Mouse (Mus musculus) frontal cortex, postnatal 14 days (tissue): ENCODE results near the gene Wnt4.

ENCODE experiments used
- DNase-seq, 2 experiments: peaks; one replicate each; pipeline ENCODE4 v3.0.0; 2022; ENCODE audit warnings: low spot score in 2 of 2

Gene Wnt4

DNA sequence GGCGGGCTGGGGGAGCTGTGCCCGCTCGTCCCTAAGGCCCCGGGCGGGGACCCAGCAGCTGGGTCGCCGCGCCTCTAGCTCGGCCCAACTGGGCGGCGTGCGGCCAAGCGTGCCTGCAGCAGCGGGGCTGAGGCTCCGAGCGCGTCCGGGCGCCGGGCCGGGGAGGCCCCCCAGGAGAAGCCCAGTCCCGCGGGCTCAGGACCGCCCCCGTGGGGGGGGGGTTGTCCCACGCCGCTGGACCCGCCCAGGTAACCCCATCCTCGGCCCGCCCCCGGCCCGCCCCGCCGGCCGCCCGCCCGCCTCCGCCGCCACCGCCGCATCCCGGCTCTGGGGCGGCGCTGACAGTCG is at the start of gene Wnt4:
Wnt4 (plus strand) TSS at position 324 of the 348 bp plus-strand sequence.
- no peak for DNase-seq

GRCm38 (mm10) chr4:137228566-137229115 is 48.6 kb upstream of the Wnt4 start:
- no peak for DNase-seq

- DNase-seq, result no peak
These were observed 45.5 kb upstream of the Wnt4 start for GRCm38 (mm10) chr4:137231494-137232470.

DNA sequence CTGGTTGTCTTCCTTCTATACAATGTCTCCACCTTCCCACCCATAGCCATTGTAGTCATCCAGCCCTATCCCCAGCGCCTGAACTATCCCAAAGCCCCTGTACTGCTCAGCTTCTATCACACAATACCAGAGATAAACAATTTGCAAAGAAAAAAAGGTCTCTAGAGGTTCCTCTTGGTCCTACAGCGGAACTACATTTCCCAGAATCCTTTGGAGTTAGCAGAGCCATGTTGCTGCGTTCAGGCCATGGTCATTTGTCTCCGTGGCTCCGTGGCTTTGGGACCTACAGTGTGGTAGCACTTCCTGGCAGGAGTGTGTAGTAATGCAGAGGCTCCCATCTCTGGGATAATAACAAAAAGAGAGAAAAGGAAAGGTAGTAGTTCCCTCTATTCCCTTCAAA is 43.7 kb upstream of the Wnt4 start:
- no peak for DNase-seq

DNA sequence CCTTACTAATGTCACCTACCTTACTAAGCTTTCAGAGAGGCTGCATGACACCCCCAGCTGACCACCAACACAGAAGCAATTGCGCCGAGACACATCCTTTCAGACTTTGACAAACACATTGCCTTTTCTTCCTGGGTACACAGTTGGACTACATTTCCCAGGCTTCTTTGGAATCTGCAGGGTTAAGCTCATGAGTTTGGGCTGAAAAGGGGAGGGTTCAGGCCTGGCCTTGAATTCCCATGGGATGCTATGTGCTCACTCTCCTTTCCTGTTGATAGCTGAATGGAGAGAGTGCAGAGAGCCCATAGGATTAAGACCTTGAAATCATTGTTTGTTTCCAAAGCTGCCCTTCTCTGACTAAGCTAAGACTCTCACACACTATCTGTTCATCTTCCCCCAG is 42.8 kb upstream of the Wnt4 start:
- DNase-seq, result no peak

DNA sequence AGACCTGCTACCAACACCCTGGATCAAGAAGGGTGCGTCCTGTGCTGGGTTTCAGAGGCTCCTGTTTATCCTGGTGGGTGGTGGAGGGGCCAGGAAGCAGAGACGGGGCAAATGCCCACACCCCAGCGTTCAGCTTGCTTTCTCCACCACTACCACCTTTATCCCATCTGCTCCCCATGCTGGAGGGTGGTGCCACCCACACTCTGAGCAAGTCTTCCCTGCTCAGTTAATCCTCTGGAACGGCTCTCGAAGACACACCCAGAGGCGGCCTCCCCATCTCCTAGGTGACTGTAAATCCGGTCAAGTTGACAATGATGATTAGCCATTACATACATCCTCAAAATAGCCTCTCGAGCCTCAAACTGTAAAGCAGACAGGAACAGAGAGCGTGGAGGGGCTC is 41.9 kb upstream of the Wnt4 start:
- DNase-seq, result no peak

- DNase-seq, result no peak
These were observed 32.4 kb upstream of the Wnt4 start for GRCm38 (mm10) chr4:137244883-137245282.

- DNase-seq, result no peak
These were observed 27.0 kb upstream of the Wnt4 start for GRCm38 (mm10) chr4:137250333-137250732.

DNA sequence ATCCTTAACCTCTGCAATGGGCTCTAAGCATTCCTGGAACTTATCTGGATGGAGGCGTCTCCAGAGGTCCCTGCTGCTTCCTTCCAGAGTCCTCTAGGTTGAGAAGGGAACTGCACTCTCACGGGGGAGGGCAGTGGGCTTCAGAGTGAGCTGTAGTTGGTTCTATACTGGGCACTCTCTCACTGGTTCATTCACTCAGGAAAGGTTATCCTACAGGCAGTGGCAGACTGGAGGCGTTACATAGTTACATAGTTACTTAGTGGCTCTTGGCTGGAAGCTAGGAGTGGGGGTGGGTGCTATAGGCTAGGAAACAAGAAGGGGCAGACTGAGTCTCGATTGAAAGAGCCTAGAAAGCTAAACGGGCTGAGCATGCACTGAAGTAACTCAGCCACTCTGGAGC is 26.4 kb upstream of the Wnt4 start:
- no peak for DNase-seq

DNA sequence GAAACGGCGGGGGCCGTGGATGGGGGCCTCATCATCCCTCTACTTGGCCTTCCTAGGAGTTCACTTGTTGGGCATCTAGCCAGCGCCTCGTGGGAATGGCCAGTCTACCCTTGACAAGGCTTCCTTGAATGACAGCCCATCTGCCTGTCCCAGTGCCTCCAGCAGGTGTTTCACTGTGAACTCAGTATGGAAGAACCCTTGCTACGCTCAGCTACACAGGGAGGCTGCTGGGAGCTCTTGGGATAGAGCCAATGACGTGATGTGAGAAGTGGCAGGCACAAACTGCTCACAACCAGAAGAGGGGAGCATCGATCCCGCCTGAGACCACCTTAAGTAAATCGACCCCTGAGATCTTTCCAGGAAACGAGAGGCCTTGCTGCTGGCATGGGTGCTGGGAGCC is 23.7 kb upstream of the Wnt4 start:
- DNase-seq, result no peak

DNA sequence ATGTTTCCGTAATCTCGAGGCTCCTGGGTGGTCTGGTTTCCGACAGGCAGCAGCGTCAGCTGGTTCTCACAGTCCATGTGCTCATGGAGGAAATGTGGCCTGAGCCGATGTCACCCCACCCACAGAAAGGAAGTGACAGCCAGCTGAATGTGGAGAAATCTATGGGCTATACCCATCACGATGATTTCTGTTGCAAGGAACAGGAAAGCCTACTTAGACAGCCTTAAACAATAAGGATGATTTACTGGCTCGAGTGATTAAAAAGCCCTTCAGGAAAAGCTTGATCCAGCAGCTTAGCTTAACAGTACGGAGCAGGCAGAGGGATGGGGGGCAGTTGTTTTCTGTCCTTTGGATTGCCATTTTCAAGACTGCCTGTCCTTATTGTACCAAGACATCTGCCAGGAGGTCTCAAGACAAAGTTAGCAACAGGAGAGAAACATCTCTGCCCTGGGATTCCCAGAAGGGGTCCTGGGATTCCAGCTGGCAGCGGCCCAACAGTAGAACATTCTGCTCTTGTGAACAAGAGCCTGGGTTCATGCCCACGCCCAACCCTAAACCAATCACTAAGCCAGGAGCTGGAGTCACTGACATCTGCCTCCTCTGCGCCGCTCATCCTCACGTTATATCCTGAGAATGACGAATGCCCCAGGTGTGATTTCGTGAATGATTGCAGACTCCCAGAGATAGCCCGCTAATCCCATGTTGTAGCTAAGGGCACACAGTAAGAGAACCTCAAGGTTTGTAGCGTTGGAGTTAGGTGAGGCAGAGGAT is 22.9 kb upstream of the Wnt4 start:
- DNase-seq, result no peak

DNA sequence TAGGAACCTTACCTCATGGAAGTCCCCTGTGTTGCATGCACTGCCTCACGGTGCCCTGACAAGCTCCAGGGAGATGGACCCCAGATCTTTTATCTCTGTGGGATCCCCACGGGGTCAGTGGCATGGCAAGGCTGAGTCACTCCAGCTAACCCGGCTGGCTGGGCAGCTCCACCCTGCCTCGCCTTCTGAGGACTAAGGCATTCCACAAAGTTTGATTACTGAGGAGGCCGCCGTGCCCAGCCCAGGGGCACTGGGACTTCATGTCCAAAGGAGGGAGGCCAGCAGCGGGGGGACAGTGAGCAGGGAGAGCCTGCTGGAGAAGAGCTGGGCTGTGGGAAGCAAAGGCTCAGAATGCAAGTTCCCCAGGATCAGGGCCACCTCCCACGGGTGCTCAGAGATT is 21.7 kb upstream of the Wnt4 start:
- no peak for DNase-seq

- DNase-seq, result no peak
These were observed 15.5 kb upstream of the Wnt4 start for GRCm38 (mm10) chr4:137261826-137262225.

DNA sequence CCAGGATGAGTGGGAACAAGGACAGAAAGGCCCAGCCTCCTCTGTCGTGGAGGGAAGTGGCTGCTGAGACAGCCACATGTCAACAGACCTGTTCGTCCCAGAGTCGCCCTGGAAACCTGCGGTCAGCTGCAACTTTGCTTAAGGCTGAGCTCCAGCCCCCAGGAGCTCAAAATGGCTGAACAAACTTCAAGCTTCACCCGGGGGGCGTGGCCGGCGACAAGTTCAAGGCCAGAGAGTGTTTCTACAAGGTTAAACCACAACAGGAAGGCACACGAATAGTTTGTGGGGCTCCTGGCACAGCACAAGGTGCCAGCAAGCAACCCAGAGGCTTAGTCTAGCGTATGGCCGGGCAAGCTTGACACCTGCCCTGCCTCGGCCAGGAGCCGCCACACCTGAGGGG is 13.2 kb upstream of the Wnt4 start:
- no peak for DNase-seq

DNA sequence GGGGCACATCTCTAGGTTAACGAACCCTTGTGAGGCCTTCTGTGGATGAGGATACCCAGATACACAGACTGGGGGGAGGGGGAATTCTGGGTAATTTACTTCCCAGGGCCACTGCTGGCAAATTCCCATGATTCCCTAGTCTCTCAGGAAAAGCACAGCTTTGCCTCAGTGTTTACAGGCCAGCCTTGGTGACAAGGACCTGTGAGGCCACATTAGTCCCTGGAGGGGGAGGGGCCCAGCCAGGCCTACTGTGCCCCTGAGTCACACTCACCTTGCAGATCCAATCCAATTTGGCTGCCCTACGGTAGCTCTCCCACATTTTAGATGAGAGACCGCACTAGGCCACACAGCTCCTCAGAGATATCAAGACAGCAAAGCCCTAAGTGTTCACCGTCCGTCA is 12.2 kb upstream of the Wnt4 start:
- no peak for DNase-seq

GRCm38 (mm10) chr4:137268541-137268940 is 8.7 kb upstream of the Wnt4 start:
- no peak for DNase-seq

GRCm38 (mm10) chr4:137271856-137272255 is 5.4 kb upstream of the Wnt4 start:
- DNase-seq, result no peak

DNA sequence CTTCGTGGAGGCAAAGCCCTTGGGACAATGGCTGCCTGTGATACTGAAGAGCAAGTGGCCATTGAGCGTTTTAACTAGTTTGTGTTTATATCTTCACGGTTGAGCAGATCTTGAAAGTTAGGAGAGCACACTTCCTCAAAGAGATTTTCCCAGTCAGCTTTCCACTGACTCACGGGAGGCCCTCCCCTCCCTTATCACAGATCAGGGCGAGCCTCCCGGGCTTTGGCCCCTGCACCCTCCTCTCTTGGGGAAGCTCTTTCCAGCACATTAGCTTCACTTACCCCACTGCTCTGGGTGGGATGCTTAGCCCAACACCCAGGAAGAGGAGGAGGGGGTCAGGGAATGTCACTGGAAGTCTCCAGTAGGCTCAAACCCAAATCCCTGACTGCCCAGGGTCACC is 3.0 kb upstream of the Wnt4 start:
- no peak for DNase-seq

- no peak for DNase-seq
These were observed 685 bp upstream of the Wnt4 start for GRCm38 (mm10) chr4:137276443-137277165.

GRCm38 (mm10) chr4:137277600-137278143 is 383 bp downstream of the Wnt4 start:
- DNase-seq, result no peak

DNA sequence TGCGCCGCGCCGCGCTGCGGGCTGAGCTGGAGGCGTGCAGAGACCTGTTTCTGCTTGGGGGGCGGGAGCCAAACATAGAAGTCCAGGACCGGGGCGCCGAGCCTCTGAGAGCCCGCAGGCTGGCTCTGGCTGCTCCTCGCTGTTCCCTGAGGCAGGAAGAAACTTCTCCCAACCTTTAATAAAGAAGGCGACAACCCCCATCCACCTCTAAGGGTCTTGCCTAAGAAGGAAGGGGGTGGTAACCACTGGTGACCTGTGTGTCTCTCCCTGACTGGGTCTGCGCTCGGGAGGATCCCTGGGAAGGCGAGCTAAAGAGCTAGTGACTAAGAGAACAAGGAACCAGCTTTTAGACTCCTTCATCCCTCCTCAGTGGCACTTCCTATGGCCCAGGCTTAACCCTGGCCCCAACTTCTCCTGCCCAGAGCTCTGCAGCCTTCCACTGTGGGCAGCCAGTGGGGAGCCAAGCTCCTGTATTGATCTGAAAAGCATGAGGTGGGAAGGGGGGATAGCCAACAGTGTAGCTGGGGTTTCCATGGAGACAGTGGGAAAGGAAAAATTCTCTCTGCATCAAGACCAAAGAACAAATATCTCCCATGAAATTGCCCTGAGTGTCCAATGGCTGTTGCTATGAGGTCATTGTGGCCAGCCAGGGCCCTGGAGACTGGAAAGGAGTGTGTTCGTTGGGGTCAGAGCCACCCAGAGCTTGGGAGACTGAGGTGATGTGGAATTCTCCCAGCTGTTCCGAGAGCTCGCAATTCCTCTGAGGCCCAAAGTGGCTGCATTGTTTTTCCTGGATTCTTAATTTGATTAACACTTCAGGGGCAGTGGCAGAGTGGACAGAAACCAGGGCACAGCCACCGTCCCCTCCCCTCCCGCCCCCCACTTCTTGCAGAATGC is 1.1 kb downstream of the Wnt4 start:
- no peak for DNase-seq
